Mouse (Mus musculus) embryonic facial prominence, embryonic 15.5 days (tissue): ENCODE data around the gene Vmn1r205. TPM values are rescaled to one million over a fixed set of nuclear protein-coding genes. Genes with fewer than 3 reads are reported as not detected.
"Not testable (repeated sequence)": the region's sequence is repeated elsewhere in the genome, so short reads cannot be mapped to it uniquely, and the experiment has no call there.

Experiments
- ATAC-seq: fragments of 200-750 bp; cut with Nextera tagmentation; 2 replicates; pipeline ENCODE4 v1.8.0; 2017; ENCODE audit warnings: low read depth, moderate TSS enrichment; ENCODE audit not compliant: insufficient number of reproducible peaks, low FRiP score, low TSS enrichment
- H3K27ac ChIP-seq: fragments of 300-500 bp; sonication (generic); replicated peaks from 2 replicates; pipeline ENCODE4 v1.5.1; 2015; ENCODE audit warnings: mild to moderate bottlenecking, inconsistent platforms
- H3K27me3 ChIP-seq: fragments of 300-500 bp; sonication (generic); 2 replicates; pipeline ENCODE4 v1.6.1; 2015; ENCODE audit warnings: inconsistent platforms
- H3K36me3 ChIP-seq: fragments of 300-500 bp; sonication (generic); 2 replicates; pipeline ENCODE4 v1.6.1; 2015; ENCODE audit warnings: mild to moderate bottlenecking, inconsistent platforms
- H3K4me1 ChIP-seq: fragments of 300-500 bp; sonication (generic); 2 replicates; pipeline ENCODE4 v1.6.1; 2015; ENCODE audit warnings: inconsistent platforms
- H3K4me2 ChIP-seq: fragments of 300-500 bp; sonication (generic); replicated peaks from 2 replicates; pipeline ENCODE4 v1.6.1; 2015; ENCODE audit warnings: mild to moderate bottlenecking, inconsistent platforms
- H3K4me3 ChIP-seq: fragments of 300-500 bp; sonication (generic); replicated peaks from 2 replicates; pipeline ENCODE4 v1.5.1; 2015; ENCODE audit warnings: mild to moderate bottlenecking, inconsistent platforms
- H3K9ac ChIP-seq: fragments of 300-500 bp; sonication (generic); 2 replicates; pipeline ENCODE4 v1.6.1; 2015; ENCODE audit warnings: inconsistent platforms
- H3K9me3 ChIP-seq: fragments of 300-500 bp; sonication (generic); replicated peaks from 2 replicates; pipeline ENCODE4 v1.6.1; 2016; ENCODE audit warnings: inconsistent platforms
- WGBS: fragments of 180-500 bp; shearing (Covaris S2); methylation state at CpG from one replicate; pipeline ENCODE4 v1.1.7; 2015; 5-methylcytosine and 5-hydroxymethylcytosine counted together
- polyA plus RNA-seq: library from polyadenylated mRNA; unstranded; fragments of >200 nt; fragmentation: Nextera tagmentation; extraction: Ambion mirVana; gene quantifications from 2 replicates; pipeline ENCODE4 v1.2.1, GENCODE M21; 2015

The Vmn1r205 gene
- polyA plus RNA-seq = not detected in 2 replicates

DNA sequence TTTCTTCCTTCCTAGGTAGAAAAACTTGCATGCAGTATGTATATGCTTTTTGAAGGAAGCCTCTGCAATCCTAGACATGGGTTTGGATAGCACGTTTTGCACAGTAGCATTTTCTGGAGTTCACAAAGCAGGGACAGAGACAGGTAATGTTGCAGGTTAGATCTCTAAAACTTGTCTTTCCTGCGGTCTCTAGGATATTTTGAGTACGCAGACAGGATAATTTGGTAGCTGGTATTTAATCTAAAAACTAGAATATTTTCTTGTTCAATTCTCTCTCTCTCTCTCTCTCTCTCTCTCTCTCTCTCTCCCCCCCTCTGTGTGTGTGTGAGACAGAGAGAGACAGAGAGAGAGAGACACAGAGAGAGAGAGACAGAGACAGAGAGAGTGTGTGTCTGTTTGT is at the start of gene Vmn1r205:
Gene Vmn1r205, minus strand, starts transcription at position 101 of the 400 bp plus-strand sequence.
- 84% methylated on average over 3 of the region's 3 CpGs for WGBS

GRCm38 (mm10) chr13:22624151-22624550 is 31.4 kb upstream of the Vmn1r205 start, which contains the start of gene Vmn1r206:
Gene Vmn1r206, minus strand, starts transcription at chr13:22624251.
- not testable (repeated sequence) for ATAC-seq, H3K4me3 ChIP-seq, H3K4me2 ChIP-seq, H3K27ac ChIP-seq, H3K36me3 ChIP-seq, H3K9me3 ChIP-seq, H3K27me3 ChIP-seq, H3K9ac ChIP-seq, H3K4me1 ChIP-seq

More for the DNA sequence above, at the start of gene Vmn1r205:
- Histone ChIP-seq H3K27me3 (no peaks in the 10 kb centered on the region), H3K4me3 (no peak within 1 kb of the TSS), H3K9me3 (no peaks in the 10 kb centered on the region), H3K4me2 (no peak within 1 kb of the TSS), H3K9ac (no peak within 1 kb of the TSS), H3K27ac (no peak within 1 kb of the TSS), H3K4me1 (no peaks in the 10 kb centered on the region), H3K36me3 (no peaks in the 10 kb centered on the region)
- no peak for ATAC-seq

- not testable (repeated sequence) for H3K9me3 ChIP-seq, H3K4me2 ChIP-seq, H3K4me1 ChIP-seq, H3K27me3 ChIP-seq, H3K27ac ChIP-seq, H3K4me3 ChIP-seq, H3K36me3 ChIP-seq, H3K9ac ChIP-seq, ATAC-seq
- WGBS = 79% methylated on average over 14 of the region's 14 CpGs
Observed at GRCm38 (mm10) chr13:22583336-22583735, 9.5 kb downstream of the Vmn1r205 start.

DNA sequence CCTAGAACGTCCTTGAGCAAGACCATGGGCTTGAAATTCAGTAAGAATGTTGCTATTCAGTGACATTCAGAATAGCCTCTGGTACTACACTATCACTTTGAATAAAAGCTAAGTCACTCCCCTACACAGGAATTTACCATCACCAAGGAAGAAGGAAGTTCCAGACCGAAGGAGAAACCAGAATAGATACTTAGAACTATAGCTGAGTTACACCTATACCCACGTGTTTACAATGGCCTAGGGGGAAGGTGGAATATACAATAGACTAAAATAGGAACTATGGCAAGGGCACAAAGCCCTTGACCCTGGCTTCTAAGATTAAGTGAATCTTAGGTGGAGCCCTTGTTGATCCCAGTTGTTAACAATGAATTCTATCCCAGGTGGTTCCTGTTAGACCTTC is 17.9 kb downstream of the Vmn1r205 start:
- not testable (repeated sequence) for H3K27ac ChIP-seq, ATAC-seq, H3K9me3 ChIP-seq, H3K4me3 ChIP-seq, H3K36me3 ChIP-seq, H3K9ac ChIP-seq, H3K4me2 ChIP-seq, H3K27me3 ChIP-seq, H3K4me1 ChIP-seq
- WGBS = 78% methylated on average over 3 of the region's 3 CpGs

- H3K9me3 ChIP-seq, H3K27me3 ChIP-seq, H3K4me1 ChIP-seq, H3K9ac ChIP-seq, H3K4me2 ChIP-seq, ATAC-seq, H3K27ac ChIP-seq, H3K4me3 ChIP-seq, H3K36me3 ChIP-seq: not testable (repeated sequence)
- WGBS = 63% methylated on average over 1 of the region's 1 CpGs
Observed at GRCm38 (mm10) chr13:22552898-22553297, 39.9 kb downstream of the Vmn1r205 start, which contains the start of gene Vmn1r204. Gene Vmn1r204, plus strand, starts transcription at chr13:22553198.

Other genes with a start within 250 kb of the Vmn1r205 start
- not detected in 2 replicates for gene Vmn1r198, start 242.6 kb downstream of the Vmn1r205 start, polyA plus RNA-seq
- gene Vmn1r199, start 213.2 kb downstream of the Vmn1r205 start, polyA plus RNA-seq = 0.14 TPM in 1 of 2 replicates, not detected in the other
- not detected in 2 replicates for gene Vmn1r200, start 202.6 kb downstream of the Vmn1r205 start, polyA plus RNA-seq
- not detected in 2 replicates for gene Vmn1r201, start 121.1 kb downstream of the Vmn1r205 start, polyA plus RNA-seq
- gene Vmn1r202, start 87.6 kb downstream of the Vmn1r205 start, polyA plus RNA-seq = not detected in 2 replicates
- gene Vmn1r203, start 74.9 kb downstream of the Vmn1r205 start, polyA plus RNA-seq = 0.03 TPM in 1 of 2 replicates, not detected in the other
- not detected in 2 replicates for gene Vmn1r204, start 39.8 kb downstream of the Vmn1r205 start, polyA plus RNA-seq
- not detected in 2 replicates for gene Vmn1r206, start 31.3 kb upstream of the Vmn1r205 start, polyA plus RNA-seq
- gene Vmn1r207-ps, start 136.6 kb upstream of the Vmn1r205 start, polyA plus RNA-seq = not detected in 2 replicates
- 0.12 TPM in 1 of 2 replicates, not detected in the other for gene Vmn1r208, start 184.4 kb upstream of the Vmn1r205 start, polyA plus RNA-seq
- gene Vmn1r209, start 216.7 kb upstream of the Vmn1r205 start, polyA plus RNA-seq = not detected in 2 replicates
- gene Vmn1r210, start 238.3 kb upstream of the Vmn1r205 start, polyA plus RNA-seq = not detected in 2 replicates